Mouse (Mus musculus) gastrocnemius, postnatal 36 days (tissue): ENCODE results near the gene Plgrkt. TPM values are rescaled to one million over a fixed set of nuclear protein-coding genes. Genes with fewer than 3 reads are reported as not detected.

Experiments
- DNase-seq, 2 experiments: peaks; one replicate each; pipeline ENCODE4 v3.0.0; 2022
- intact Hi-C: fragments of 180-260 bp; cut with DNase I; formaldehyde crosslinking; loops from one replicate; pipeline ENCODE4 v1.15.1; 2025
- total RNA-seq, 2 experiments: library from RNA; stranded (reverse); gene quantifications; 2 replicates each; pipeline ENCODE4 v1.2.3; 2021

The Plgrkt gene
- total RNA-seq, 2 experiments from 2014 or later, result 15.5 to 17.4 TPM

- intact Hi-C loops, result no loop called here
- peak; percentile 77 to 89 for DNase-seq
These were observed 5.6 kb downstream of the Plgrkt start for GRCm38 (mm10) chr19:29361468-29362130.

- intact Hi-C loops, result no loop called here
- DNase-seq, result no peak
These were observed 6.9 kb downstream of the Plgrkt start for GRCm38 (mm10) chr19:29360251-29360650.

- no peak for DNase-seq
- intact Hi-C loops, result loop anchor here (5.0 kb wide), 1 partner anchor 146 kb away; no protein-coding TSS in a partner anchor
These were observed 10.9 kb downstream of the Plgrkt start for GRCm38 (mm10) chr19:29356281-29356680.

- DNase-seq, result peak; percentile 83
- intact Hi-C loops, result loop anchor here (1.0 to 5.0 kb wide), 4 partner anchors 43 to 380 kb away; no protein-coding TSS in a partner anchor
These were observed 12.0 kb downstream of the Plgrkt start for GRCm38 (mm10) chr19:29354895-29355877.

- intact Hi-C loops, result loop anchor here (5.0 kb wide), 1 partner anchor 39 kb away; no protein-coding TSS in a partner anchor
- DNase-seq, result no peak
These were observed 16.2 kb downstream of the Plgrkt start for GRCm38 (mm10) chr19:29350991-29351390.

GRCm38 (mm10) chr19:29345636-29346035 lies 21.6 kb downstream of the Plgrkt start:
- intact Hi-C loops, result no loop called here
- DNase-seq, result no peak

- no peak for DNase-seq
- intact Hi-C loops, result no loop called here
These were observed 22.3 kb downstream of the Plgrkt start for GRCm38 (mm10) chr19:29344868-29345267.

GRCm38 (mm10) chr19:29342281-29342680 lies 24.9 kb downstream of the Plgrkt start:
- no peak for DNase-seq
- intact Hi-C loops, result no loop called here

- DNase-seq, result no peak
- intact Hi-C loops, result no loop called here
These were observed 26.2 kb downstream of the Plgrkt start for GRCm38 (mm10) chr19:29341029-29341428.

GRCm38 (mm10) chr19:29336624-29337023 lies 30.6 kb downstream of the Plgrkt start:
- DNase-seq, result no peak
- intact Hi-C loops, result no loop called here

GRCm38 (mm10) chr19:29334068-29334745 lies 33.0 kb downstream of the Plgrkt start, which contains the start of gene Rln1:
TSS of gene Rln1 (minus strand) at chr19:29334670.
- no peak for DNase-seq
- intact Hi-C loops, result no loop called here

- no peak for DNase-seq
- intact Hi-C loops, result no loop called here
These were observed 40.2 kb downstream of the Plgrkt start for GRCm38 (mm10) chr19:29326822-29327552.

GRCm38 (mm10) chr19:29326396-29326795 lies 40.8 kb downstream of the Plgrkt start:
- intact Hi-C loops, result no loop called here
- no peak for DNase-seq

- intact Hi-C loops, result no loop called here
- DNase-seq, result no peak
These were observed 41.4 kb downstream of the Plgrkt start for GRCm38 (mm10) chr19:29325852-29326180.

GRCm38 (mm10) chr19:29325053-29325851 lies 41.9 kb downstream of the Plgrkt start, which contains the start of gene Insl6:
TSS of gene Insl6 (minus strand) at chr19:29325356.
- intact Hi-C loops, result no loop called here
- peak; percentile 36 to 64 for DNase-seq

- DNase-seq, result no peak
- intact Hi-C loops, result no loop called here
These were observed 43.7 kb downstream of the Plgrkt start for GRCm38 (mm10) chr19:29323416-29324049.

GRCm38 (mm10) chr19:29312661-29313060 lies 54.5 kb downstream of the Plgrkt start:
- intact Hi-C loops, result loop anchor here (5.0 kb wide), 1 partner anchor 40 kb away; no protein-coding TSS in a partner anchor
- no peak for DNase-seq

- intact Hi-C loops, result loop anchor here (5.0 kb wide), 1 partner anchor 41 kb away; no protein-coding TSS in a partner anchor
- no peak for DNase-seq
These were observed 55.4 kb downstream of the Plgrkt start for GRCm38 (mm10) chr19:29311791-29312190.

GRCm38 (mm10) chr19:29308832-29309231 lies 58.4 kb downstream of the Plgrkt start:
- intact Hi-C loops, result no loop called here
- DNase-seq, result no peak
